Mouse (Mus musculus): ENCODE data around the gene Scoc. TPM values are rescaled to one million over a fixed set of nuclear protein-coding genes. Genes with fewer than 3 reads are reported as not detected.

Scoc gene
- polyA plus RNA-seq, 1 experiment from 2014 or later, result 90.6 TPM

GRCm38 (mm10) chr8:83392521-83392920, 65.7 kb downstream of the Scoc start:
- Histone ChIP-seq H3K27me3 (replicated peaks; ENCODE audit: control insufficient read depth, insufficient read depth, low read length) (peaks cover 21% of the 10 kb centered on the region), H3K4me3 (ENCODE audit: low read depth, low read length) (no peak overlapping the region), H3K27ac (ENCODE audit: low read depth, low read length) (no peak overlapping the region), H3K9me3 (ENCODE audit: control insufficient read depth) (no peaks in the 10 kb centered on the region), H3K4me2 (replicated peaks; ENCODE audit: low read depth) (no peak overlapping the region), H3K36me3 (ENCODE audit: control insufficient read depth, insufficient read depth) (no peaks in the 10 kb centered on the region), H3K4me1 (replicated peaks; ENCODE audit: control insufficient read depth, insufficient read depth, low read length) (no peaks in the 10 kb centered on the region), H3K9ac (ENCODE audit: low read depth, low read length) (no peak overlapping the region)
- no peak for TF ChIP-seq CTCF (IDR thresholded peaks at IDR 0.05; ENCODE audit: low read depth)
- ATAC-seq, result no peak
- WGBS, result 74% methylated on average over 1 of the region's 1 CpGs

GRCm38 (mm10) chr8:83390006-83390701, 68.0 kb downstream of the Scoc start:
- Histone ChIP-seq H3K4me1 (replicated peaks; ENCODE audit: control insufficient read depth, insufficient read depth, low read length) (no peaks in the 10 kb centered on the region), H3K27me3 (replicated peaks; ENCODE audit: control insufficient read depth, insufficient read depth, low read length) (peaks cover 21% of the 10 kb centered on the region), H3K36me3 (ENCODE audit: control insufficient read depth, insufficient read depth) (no peaks in the 10 kb centered on the region), H3K4me3 (ENCODE audit: low read depth, low read length) (peak overlapping the region; percentile 32), H3K9me3 (ENCODE audit: control insufficient read depth) (no peaks in the 10 kb centered on the region), H3K9ac (ENCODE audit: low read depth, low read length) (no peak overlapping the region), H3K4me2 (replicated peaks; ENCODE audit: low read depth) (peak overlapping the region; percentile 62), H3K27ac (ENCODE audit: low read depth, low read length) (no peak overlapping the region)
- 11% methylated on average over 14 of the region's 14 CpGs for WGBS
- ATAC-seq, result no peak
- TF ChIP-seq CTCF (IDR thresholded peaks at IDR 0.05; ENCODE audit: low read depth), result no peak

- 4% methylated on average over 41 of the region's 41 CpGs for WGBS
- H3K9me3 ChIP-seq (ENCODE audit: control insufficient read depth), result no peaks in the 10 kb centered on the region
- H3K36me3 ChIP-seq (ENCODE audit: control insufficient read depth, insufficient read depth), result no peaks in the 10 kb centered on the region
- H3K27me3 ChIP-seq (replicated peaks; ENCODE audit: control insufficient read depth, insufficient read depth, low read length), result peaks cover 21% of the 10 kb centered on the region
- H3K9ac ChIP-seq (ENCODE audit: low read depth, low read length), result no peak within 1 kb of the TSS
- H3K4me3 ChIP-seq (ENCODE audit: low read depth, low read length), result peak within 1 kb of the TSS; percentile 32
- H3K4me1 ChIP-seq (replicated peaks; ENCODE audit: control insufficient read depth, insufficient read depth, low read length), result no peaks in the 10 kb centered on the region
- no peak for ATAC-seq
- no peak within 1 kb of the TSS for H3K27ac ChIP-seq (ENCODE audit: low read depth, low read length)
- TF ChIP-seq CTCF (IDR thresholded peaks at IDR 0.05; ENCODE audit: low read depth), result no peak
- peak within 1 kb of the TSS; percentile 62 for H3K4me2 ChIP-seq (replicated peaks; ENCODE audit: low read depth)
Measured at GRCm38 (mm10) chr8:83389316-83390005, 68.7 kb downstream of the Scoc start, which contains the start of gene Clgn. Gene Clgn, plus strand, starts transcription at chr8:83389867.

GRCm38 (mm10) chr8:83382850-83383249, 75.3 kb downstream of the Scoc start:
- Histone ChIP-seq H3K27me3 (replicated peaks; ENCODE audit: control insufficient read depth, insufficient read depth, low read length) (no peaks in the 10 kb centered on the region), H3K36me3 (ENCODE audit: control insufficient read depth, insufficient read depth) (no peaks in the 10 kb centered on the region), H3K4me2 (replicated peaks; ENCODE audit: low read depth) (no peak overlapping the region), H3K27ac (ENCODE audit: low read depth, low read length) (no peak overlapping the region), H3K4me3 (ENCODE audit: low read depth, low read length) (no peak overlapping the region), H3K9me3 (ENCODE audit: control insufficient read depth) (no peaks in the 10 kb centered on the region), H3K9ac (ENCODE audit: low read depth, low read length) (no peak overlapping the region), H3K4me1 (replicated peaks; ENCODE audit: control insufficient read depth, insufficient read depth, low read length) (no peaks in the 10 kb centered on the region)
- ATAC-seq, result no peak
- no peak for TF ChIP-seq CTCF (IDR thresholded peaks at IDR 0.05; ENCODE audit: low read depth)
- WGBS, result 33% methylated on average over 2 of the region's 2 CpGs

GRCm38 (mm10) chr8:83381016-83381415, 77.2 kb downstream of the Scoc start:
- 88% methylated on average over 2 of the region's 2 CpGs for WGBS
- no peak overlapping the region for H3K4me2 ChIP-seq (replicated peaks; ENCODE audit: low read depth)

GRCm38 (mm10) chr8:83380141-83380540, 78.0 kb downstream of the Scoc start:
- no peaks in the 10 kb centered on the region for H3K9me3 ChIP-seq (ENCODE audit: control insufficient read depth)
- H3K4me1 ChIP-seq (replicated peaks; ENCODE audit: control insufficient read depth, insufficient read depth, low read length), result no peaks in the 10 kb centered on the region
- H3K9ac ChIP-seq (ENCODE audit: low read depth, low read length), result no peak overlapping the region
- no peaks in the 10 kb centered on the region for H3K36me3 ChIP-seq (ENCODE audit: control insufficient read depth, insufficient read depth)
- 47% methylated on average over 4 of the region's 4 CpGs for WGBS
- no peak for TF ChIP-seq CTCF (IDR thresholded peaks at IDR 0.05; ENCODE audit: low read depth)
- no peaks in the 10 kb centered on the region for H3K27me3 ChIP-seq (replicated peaks; ENCODE audit: control insufficient read depth, insufficient read depth, low read length)
- no peak overlapping the region for H3K4me3 ChIP-seq (ENCODE audit: low read depth, low read length)
- no peak for ATAC-seq
- H3K27ac ChIP-seq (ENCODE audit: low read depth, low read length), result no peak overlapping the region
- no peak overlapping the region for H3K4me2 ChIP-seq (replicated peaks; ENCODE audit: low read depth)

More at GRCm38 (mm10) chr8:83381016-83381415, 77.2 kb downstream of the Scoc start:
- Histone ChIP-seq H3K4me1 (replicated peaks; ENCODE audit: control insufficient read depth, insufficient read depth, low read length) (no peaks in the 10 kb centered on the region), H3K27ac (ENCODE audit: low read depth, low read length) (no peak overlapping the region), H3K9ac (ENCODE audit: low read depth, low read length) (no peak overlapping the region), H3K4me3 (ENCODE audit: low read depth, low read length) (no peak overlapping the region), H3K27me3 (replicated peaks; ENCODE audit: control insufficient read depth, insufficient read depth, low read length) (no peaks in the 10 kb centered on the region), H3K36me3 (ENCODE audit: control insufficient read depth, insufficient read depth) (no peaks in the 10 kb centered on the region), H3K9me3 (ENCODE audit: control insufficient read depth) (no peaks in the 10 kb centered on the region)
- no peak for TF ChIP-seq CTCF (IDR thresholded peaks at IDR 0.05; ENCODE audit: low read depth)
- no peak for ATAC-seq

Other genes starting within 250 kb of the Scoc start
- not detected in 2 replicates for gene Ucp1, start 168.0 kb downstream of the Scoc start, polyA plus RNA-seq (2015; fragmentation: Nextera tagmentation; extraction: Ambion mirVana)
- gene Elmod2, start 125.9 kb downstream of the Scoc start, polyA plus RNA-seq (2015; fragmentation: Nextera tagmentation; extraction: Ambion mirVana), result 5.6 and 6.3 TPM in 2 replicates
- gene Mgat4d, start 109.9 kb downstream of the Scoc start, polyA plus RNA-seq (2015; fragmentation: Nextera tagmentation; extraction: Ambion mirVana), result not detected in 2 replicates
- 0.13 and 0.18 TPM in 2 replicates for gene Clgn, start 68.5 kb downstream of the Scoc start, polyA plus RNA-seq (2015; fragmentation: Nextera tagmentation; extraction: Ambion mirVana)
- not detected in 2 replicates for gene Olfr370, start 77.4 kb upstream of the Scoc start, polyA plus RNA-seq (2015; fragmentation: Nextera tagmentation; extraction: Ambion mirVana)
- 579 and 585 TPM in 2 replicates for gene Ndufb7, start 108.3 kb upstream of the Scoc start, polyA plus RNA-seq (2015; fragmentation: Nextera tagmentation; extraction: Ambion mirVana)
- gene Tecr, start 149.6 kb upstream of the Scoc start, polyA plus RNA-seq (2015; fragmentation: Nextera tagmentation; extraction: Ambion mirVana), result 317 and 320 TPM in 2 replicates
- gene Dnajb1, start 149.8 kb upstream of the Scoc start, polyA plus RNA-seq (2015; fragmentation: Nextera tagmentation; extraction: Ambion mirVana), result 26.1 and 28.8 TPM in 2 replicates
- 76.1 and 79.3 TPM in 2 replicates for gene Gipc1, start 194.3 kb upstream of the Scoc start, polyA plus RNA-seq (2015; fragmentation: Nextera tagmentation; extraction: Ambion mirVana)
- gene Ptger1, start 208.3 kb upstream of the Scoc start, polyA plus RNA-seq (2015; fragmentation: Nextera tagmentation; extraction: Ambion mirVana), result 1.1 and 1.2 TPM in 2 replicates
- 37.0 and 40.2 TPM in 2 replicates for gene Pkn1, start 240.8 kb upstream of the Scoc start, polyA plus RNA-seq (2015; fragmentation: Nextera tagmentation; extraction: Ambion mirVana)